Comparison of ENCODE assay signal across 14 mouse cellular contexts in genomic region chr12:24723434-24723833, GRCm38 (mm10). TPM values are rescaled to one million over a fixed set of nuclear protein-coding genes. Genes with fewer than 3 reads are reported as not detected.
DNase-seq lines count a peak whose midpoint lies in the region; ATAC-seq and TF ChIP-seq lines count a peak whose summit lies in the region.
"Had no signal": no experiment of that assay in that cellular context is flagged by ENCODE, and none has a peak within 500 bp of the region (broad histone marks: within the 10 kb centered on the region; RNA-seq: fewer than 3 reads in every experiment).

No protein-coding gene starts in this region.

- H3K4me3 ChIP-seq in heart, embryonic 15.5 days = no peak overlapping the region
- H3K4me3 ChIP-seq in lung, embryonic 15.5 days = no peak overlapping the region
- H3K4me3 ChIP-seq in embryonic fibroblast, embryonic 13.5 days (ENCODE audit: insufficient read depth, low read length) = no peak overlapping the region
- H3K4me3 ChIP-seq in stomach, embryonic 16.5 days (replicated peaks; ENCODE audit: low read length) = no peak overlapping the region
- H3K4me3 ChIP-seq: erythroblast, embryonic 14.5 days; left cerebral cortex, adult 2 months had no signal

- TF ChIP-seq POLR2A in embryonic fibroblast, embryonic 13.5 days (IDR thresholded peaks at IDR 0.05; ENCODE audit: low read depth, low read length) = no peak

- TF ChIP-seq CTCF in embryonic fibroblast, embryonic 13.5 days (IDR thresholded peaks at IDR 0.05; ENCODE audit: borderline replicate concordance, insufficient read depth, low read length) = no peak

- no peak overlapping the region for H3K9ac ChIP-seq in heart, embryonic 15.5 days
- no peak overlapping the region for H3K9ac ChIP-seq in lung, embryonic 15.5 days
- H3K9ac ChIP-seq in stomach, embryonic 16.5 days (ENCODE audit: low read length) = no peak overlapping the region

- H3K36me3 ChIP-seq in heart, embryonic 15.5 days = no peaks in the 10 kb centered on the region
- H3K36me3 ChIP-seq in lung, embryonic 15.5 days = no peaks in the 10 kb centered on the region
- H3K36me3 ChIP-seq in stomach, embryonic 16.5 days (ENCODE audit: control insufficient read depth, insufficient read depth, low read length) = no peaks in the 10 kb centered on the region

- peaks cover 14% of the 10 kb centered on the region for H3K4me1 ChIP-seq in heart, embryonic 15.5 days (replicated peaks)
- H3K4me1 ChIP-seq in lung, embryonic 15.5 days = peaks cover 13% of the 10 kb centered on the region
- H3K4me1 ChIP-seq in embryonic fibroblast, embryonic 13.5 days (ENCODE audit: control insufficient read depth, insufficient read depth, low read length) = peaks cover 9% of the 10 kb centered on the region
- peaks cover 14% of the 10 kb centered on the region for H3K4me1 ChIP-seq in stomach, embryonic 16.5 days (ENCODE audit: control insufficient read depth, insufficient read depth, low read length)

- H3K27ac ChIP-seq in heart, embryonic 15.5 days = peak overlapping the region; percentile 56
- peak overlapping the region; percentile 82 for H3K27ac ChIP-seq in lung, embryonic 15.5 days
- H3K27ac ChIP-seq in embryonic fibroblast, embryonic 13.5 days (ENCODE audit: insufficient read depth, low read length) = peak overlapping the region; percentile 7; the same call in 1 of the 2 replicates
- peak overlapping the region; percentile 91 for H3K27ac ChIP-seq in stomach, embryonic 16.5 days (ENCODE audit: low read length)
- H3K27ac ChIP-seq: left cerebral cortex, adult 2 months had no signal

- no peaks in the 10 kb centered on the region for H3K27me3 ChIP-seq in heart, embryonic 15.5 days
- no peaks in the 10 kb centered on the region for H3K27me3 ChIP-seq in lung, embryonic 15.5 days
- H3K27me3 ChIP-seq in stomach, embryonic 16.5 days (ENCODE audit: control insufficient read depth, insufficient read depth, low read length) = no peaks in the 10 kb centered on the region

- 0 out of 2 replicates have a peak, but pooled peaks have one; percentile 31 for ATAC-seq in heart, embryonic 15.5 days (replicated peaks; ENCODE audit: insufficient number of reproducible peaks, insufficient read depth, low FRiP score, low read depth)
- no peak for ATAC-seq in lung, embryonic 15.5 days (ENCODE audit: borderline replicate concordance, extremely low read depth, low FRiP score, low TSS enrichment)
- no peak for ATAC-seq in stomach, embryonic 16.5 days (ENCODE audit: insufficient read depth, low FRiP score)

- intact Hi-C loops in heart, postnatal 25 days (cut with DNase I) = no loop called here

- no peak for DNase-seq in heart, postnatal 25 days (ENCODE audit: low spot score)
- no peak for DNase-seq in lung, postnatal 4 days
- no peak for DNase-seq in liver
- DNase-seq in thymus, postnatal 4 days = no peak
- DNase-seq: cerebellum, adult 9-11 months; thymus, adult 18-20 months had no signal

- no peaks in the 10 kb centered on the region for H3K9me3 ChIP-seq in heart, embryonic 15.5 days (replicated peaks)
- no peaks in the 10 kb centered on the region for H3K9me3 ChIP-seq in lung, embryonic 15.5 days
- H3K9me3 ChIP-seq in stomach, embryonic 16.5 days (replicated peaks; ENCODE audit: control insufficient read depth, low read length) = no peaks in the 10 kb centered on the region

- 47% methylated on average over 2 of the region's 2 CpGs for WGBS in heart, embryonic 15.5 days
- 41% methylated on average over 2 of the region's 2 CpGs for WGBS in lung, embryonic 15.5 days
- WGBS in stomach, embryonic 16.5 days = 24% methylated on average over 2 of the region's 2 CpGs

- H3K4me2 ChIP-seq in heart, embryonic 15.5 days = no peak overlapping the region
- H3K4me2 ChIP-seq in lung, embryonic 15.5 days = no peak overlapping the region
- no peak overlapping the region for H3K4me2 ChIP-seq in stomach, embryonic 16.5 days (ENCODE audit: low read depth, low read length)

RNA-seq across cellular contexts. Expression of gene Rrm2, which starts 15.4 kb away (rescaled TPM):
- polyA plus RNA-seq in heart, embryonic 15.5 days (2015; fragmentation: Nextera tagmentation; extraction: Ambion mirVana) = 208 and 223 TPM in 2 replicates
- total RNA-seq in heart, postnatal 25 days (2021) = 1 to 10 TPM; 3.6 to 4.8 TPM
- 222 and 224 TPM in 2 replicates for polyA plus RNA-seq in lung, embryonic 15.5 days (2015; fragmentation: Nextera tagmentation; extraction: Ambion mirVana)
- 102 and 106 TPM in 2 replicates for polyA plus RNA-seq in embryonic fibroblast, embryonic 13.5 days (2011; ENCODE audit: insufficient read length, low read depth, missing spikeins)
- polyA plus RNA-seq in stomach, embryonic 16.5 days (2015; fragmentation: Nextera tagmentation; extraction: Ambion mirVana) = 139 and 145 TPM in 2 replicates

RNA-seq across cellular contexts. Expression of gene Cys1, which starts 41.8 kb away (rescaled TPM):
- polyA plus RNA-seq in heart, embryonic 15.5 days (2015; fragmentation: Nextera tagmentation; extraction: Ambion mirVana) = 1.4 TPM in 2 replicates
- total RNA-seq in heart, postnatal 25 days (2021) = 1 to 10 TPM; 3.4 to 8.0 TPM
- polyA plus RNA-seq in lung, embryonic 15.5 days (2015; fragmentation: Nextera tagmentation; extraction: Ambion mirVana) = 2.1 and 2.2 TPM in 2 replicates
- polyA plus RNA-seq in embryonic fibroblast, embryonic 13.5 days (2011; ENCODE audit: insufficient read length, low read depth, missing spikeins) = 1.4 and 3.4 TPM in 2 replicates
- 1.8 and 1.9 TPM in 2 replicates for polyA plus RNA-seq in stomach, embryonic 16.5 days (2015; fragmentation: Nextera tagmentation; extraction: Ambion mirVana)
- total RNA-seq: hematopoietic stem cell, adult 5-6 weeks; megakaryocyte-erythroid progenitor cell, adult 5-6 weeks had no signal
- polyA plus RNA-seq: erythroblast, embryonic 14.5 days had no signal

Comparison
In these comparisons a context has a peak if more than half of its experiments do, and no peak if none do; other contexts are left out.
1. H3K27ac ChIP-seq: peak in every context shown above with its lines; median percentile 91 in stomach, embryonic 16.5 days; 82 in lung, embryonic 15.5 days; 56 in heart, embryonic 15.5 days; 7 in embryonic fibroblast, embryonic 13.5 days.